Mouse (Mus musculus) liver, adult 2 months (tissue): ENCODE results near the gene Fam234a.

Experiments used
- CTCF ChIP-seq: fragments of 200-500 bp; IDR thresholded peaks from 2 replicates; pipeline ENCODE4 v1.5.1; 2011; ENCODE audit warnings: low read depth, low read length, control low read depth
- POLR2A ChIP-seq: fragments of 200-500 bp; IDR thresholded peaks from 2 replicates; pipeline ENCODE4 v1.6.1; 2011; ENCODE audit warnings: low read length, control low read depth; ENCODE audit not compliant: insufficient read depth; ENCODE audit errors: extremely low read depth

DNA sequence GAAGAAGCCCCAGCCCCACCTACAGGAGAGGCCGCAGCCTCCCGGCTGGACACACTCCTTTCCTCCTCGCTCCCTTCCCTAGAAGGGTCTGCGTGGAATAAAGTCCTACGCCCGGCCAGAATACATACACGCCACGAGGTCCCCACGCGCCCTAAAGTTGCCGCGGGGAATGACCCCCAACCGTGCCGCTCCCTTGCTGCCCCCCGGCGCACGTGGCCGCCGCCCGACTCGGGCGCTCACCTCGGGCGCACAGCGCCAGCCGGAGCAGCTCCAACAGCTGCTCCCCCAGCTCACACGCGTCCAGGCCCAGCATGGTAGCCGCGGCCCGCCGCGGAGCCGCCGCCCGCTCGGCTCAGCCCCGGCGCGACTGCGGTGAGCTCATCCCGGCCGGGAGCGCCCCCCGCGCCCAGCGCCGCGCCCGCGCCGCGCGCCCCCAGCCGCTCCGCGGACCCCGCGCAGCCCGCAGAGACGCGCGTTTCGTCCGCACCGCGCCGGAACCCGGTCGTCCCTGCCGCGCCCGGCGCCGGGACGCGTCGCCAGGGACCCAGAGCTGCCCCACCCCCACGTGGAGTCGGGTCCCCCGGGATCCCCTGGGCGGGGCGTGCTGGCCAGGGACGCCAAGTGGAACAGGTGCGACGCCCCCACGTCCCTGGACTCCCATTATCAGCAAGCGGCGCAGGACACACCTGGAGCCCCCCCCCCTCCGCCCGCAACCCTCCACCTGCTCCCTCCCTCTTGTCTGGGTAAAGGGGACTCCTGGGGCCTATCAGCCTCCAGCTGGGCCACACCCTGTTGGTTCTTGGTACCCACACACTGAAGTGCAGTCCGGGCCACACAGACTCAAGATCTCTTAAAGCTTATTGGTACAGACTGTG is 43.0 kb downstream of the Fam234a start:
- TF ChIP-seq POLR2A = no peak
- no peak for TF ChIP-seq CTCF
